Mouse (Mus musculus): ENCODE data around the gene Rpusd1. TPM values are rescaled to one million over a fixed set of nuclear protein-coding genes. Genes with fewer than 3 reads are reported as not detected.
A peak's percentile ranks its signal among the peaks of the same experiment; 100 is the strongest.

Rpusd1 gene
- total RNA-seq (2021) = 1 to 10 TPM; 5.4 to 6.6 TPM

DNA sequence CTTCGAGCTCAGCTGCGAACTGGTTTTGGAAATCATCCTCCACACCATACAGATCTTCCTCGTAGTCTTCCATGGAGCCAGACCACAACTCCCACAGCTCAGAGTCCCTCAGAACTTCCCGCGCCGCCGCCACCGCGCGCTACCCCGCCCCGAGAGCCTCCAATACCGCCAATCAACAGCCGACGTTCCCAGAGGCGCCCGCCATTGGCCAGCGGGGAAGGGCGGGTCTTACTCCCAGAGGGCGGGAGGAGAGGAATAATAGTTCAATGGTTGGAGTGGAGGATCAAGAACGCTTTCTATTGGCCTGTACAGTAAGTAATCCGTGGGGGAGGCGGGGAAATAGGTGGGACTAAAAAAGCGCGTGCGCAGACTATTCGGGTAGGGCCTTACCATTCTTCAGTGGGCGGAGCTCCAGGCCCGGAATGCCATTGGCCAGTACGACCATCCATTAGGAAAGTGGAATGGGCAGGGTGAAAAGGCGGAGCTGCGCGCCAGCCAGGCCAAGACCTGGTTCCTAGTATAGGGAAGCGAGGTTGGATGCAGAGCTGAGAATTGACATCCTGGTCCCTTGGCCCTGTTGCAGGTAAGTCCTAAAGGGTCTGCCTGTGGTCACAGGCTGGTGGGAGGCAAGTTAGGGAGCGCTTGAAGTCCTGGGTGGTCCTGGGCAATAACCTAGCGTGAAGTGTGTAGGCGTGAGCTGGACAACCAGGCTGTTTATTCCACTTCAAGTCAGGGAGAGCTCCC is at the start of gene Rpusd1, which contains the start of gene Chtf18:
Gene Rpusd1, plus strand, starts transcription at position 406 of the 744 bp plus-strand sequence.
Gene Chtf18, minus strand, starts transcription at position 155 of the 744 bp plus-strand sequence.
- peak; percentile 99 for DNase-seq

GRCm38 (mm10) chr17:25677969-25678368 is 49.5 kb upstream of the Rpusd1 start:
- no peak for DNase-seq

DNA sequence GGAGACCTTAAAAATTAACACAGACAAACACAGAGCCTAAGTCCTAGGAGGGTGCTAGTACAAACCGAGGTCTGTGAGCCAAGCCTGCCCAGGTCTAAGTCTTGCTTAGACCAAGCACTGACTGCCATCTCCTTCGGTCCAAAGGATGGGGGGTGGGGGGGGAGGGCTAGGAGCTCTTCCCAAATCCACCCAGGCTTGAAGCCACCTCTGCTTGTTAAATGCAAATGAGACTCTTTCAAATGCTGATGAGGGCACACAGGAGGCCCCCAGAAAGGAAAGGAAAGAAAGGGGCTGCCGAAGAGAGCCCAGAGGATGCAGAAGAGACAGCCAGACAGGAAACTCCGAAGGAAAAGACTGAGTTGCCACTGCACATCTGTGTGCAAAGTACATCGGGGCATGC is 47.7 kb upstream of the Rpusd1 start:
- no peak for DNase-seq

- DNase-seq = no peak
These were observed 45.8 kb upstream of the Rpusd1 start for GRCm38 (mm10) chr17:25681636-25682035.

DNA sequence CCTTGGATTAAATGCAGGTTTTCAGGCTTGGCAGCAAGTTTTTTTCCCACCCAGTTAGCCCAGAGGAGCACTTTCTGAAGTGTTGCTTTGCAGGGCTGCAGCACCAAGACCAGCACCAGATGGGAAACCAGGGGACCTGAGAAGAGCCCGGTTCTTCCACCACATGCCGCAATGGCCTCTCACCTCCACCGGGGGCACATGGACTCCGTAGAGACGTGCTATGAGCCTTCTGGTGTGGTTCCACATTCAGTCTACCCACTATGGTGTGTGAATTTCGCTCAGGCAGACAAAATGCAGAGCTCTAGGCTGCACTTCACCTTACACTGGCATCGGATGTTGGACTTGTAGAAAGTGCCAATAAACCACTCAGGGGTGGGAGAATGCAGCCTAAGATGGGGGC is 41.1 kb upstream of the Rpusd1 start:
- no peak for DNase-seq

GRCm38 (mm10) chr17:25688922-25689321 is 38.5 kb upstream of the Rpusd1 start:
- DNase-seq = no peak

- no peak for DNase-seq
These were observed 31.2 kb upstream of the Rpusd1 start for GRCm38 (mm10) chr17:25696263-25696662.

DNA sequence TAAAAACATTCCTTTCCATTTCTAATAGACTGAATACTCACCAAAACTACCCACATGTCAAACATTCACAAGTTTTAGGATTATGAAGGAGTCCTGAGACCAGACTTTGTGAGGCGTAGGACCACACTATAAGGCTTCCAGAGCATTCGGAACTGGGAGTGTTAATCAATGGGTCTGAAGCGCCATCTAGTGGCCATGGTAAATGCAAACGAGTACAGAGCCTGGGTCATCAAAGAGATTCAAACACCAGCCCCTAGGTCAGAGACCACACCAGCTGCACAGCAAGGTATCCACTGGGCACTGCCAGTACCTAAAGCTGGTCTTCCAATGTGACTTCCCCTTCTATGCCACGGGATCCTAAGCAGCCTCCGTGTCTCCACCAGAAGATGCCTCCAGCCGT is 29.0 kb upstream of the Rpusd1 start:
- DNase-seq = peak; percentile 82

- DNase-seq = no peak
These were observed 26.5 kb upstream of the Rpusd1 start for GRCm38 (mm10) chr17:25700863-25701496.

GRCm38 (mm10) chr17:25709994-25710393 is 17.5 kb upstream of the Rpusd1 start:
- DNase-seq = no peak

DNA sequence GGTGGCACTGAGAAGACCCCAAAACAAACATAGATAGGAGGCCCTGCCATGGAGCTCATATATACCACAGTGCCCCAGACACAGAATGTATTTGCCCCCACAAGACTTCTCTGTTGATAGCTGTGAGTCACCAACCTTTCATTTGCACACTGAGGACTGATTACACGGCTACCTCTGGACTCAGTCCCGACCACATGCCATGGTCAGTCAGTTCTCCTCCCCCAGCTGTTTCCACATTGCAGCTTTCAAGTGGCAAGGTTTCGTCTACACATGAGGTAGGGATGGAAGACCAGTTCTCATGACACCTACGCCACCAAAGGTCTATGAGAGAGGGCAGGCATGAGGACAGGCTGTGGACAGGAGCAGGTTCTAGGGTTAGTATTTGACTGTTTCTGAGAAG is 16.3 kb upstream of the Rpusd1 start:
- no peak for DNase-seq

- no peak for DNase-seq
These were observed 11.8 kb upstream of the Rpusd1 start for GRCm38 (mm10) chr17:25715627-25716026.

DNA sequence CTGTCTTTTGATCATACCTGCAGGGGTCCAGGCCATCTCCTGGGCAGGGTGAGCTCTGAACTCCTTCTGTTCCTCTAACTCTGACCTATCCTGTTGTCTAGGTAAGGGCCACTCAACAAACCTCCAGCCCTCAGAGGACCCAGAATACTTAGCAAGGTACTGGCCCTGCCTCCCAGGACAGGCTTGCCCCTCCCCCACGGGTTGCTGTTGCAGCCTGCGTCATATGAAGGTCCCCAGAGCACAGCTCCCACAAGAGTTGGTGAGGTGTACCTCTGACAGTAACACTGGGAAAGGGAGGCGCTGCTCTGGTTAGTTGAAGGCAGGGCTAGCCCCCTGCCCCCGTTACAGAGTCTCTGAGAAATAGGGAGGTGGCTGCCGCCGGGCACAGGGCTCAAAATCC is 11.3 kb upstream of the Rpusd1 start:
- DNase-seq = no peak

DNA sequence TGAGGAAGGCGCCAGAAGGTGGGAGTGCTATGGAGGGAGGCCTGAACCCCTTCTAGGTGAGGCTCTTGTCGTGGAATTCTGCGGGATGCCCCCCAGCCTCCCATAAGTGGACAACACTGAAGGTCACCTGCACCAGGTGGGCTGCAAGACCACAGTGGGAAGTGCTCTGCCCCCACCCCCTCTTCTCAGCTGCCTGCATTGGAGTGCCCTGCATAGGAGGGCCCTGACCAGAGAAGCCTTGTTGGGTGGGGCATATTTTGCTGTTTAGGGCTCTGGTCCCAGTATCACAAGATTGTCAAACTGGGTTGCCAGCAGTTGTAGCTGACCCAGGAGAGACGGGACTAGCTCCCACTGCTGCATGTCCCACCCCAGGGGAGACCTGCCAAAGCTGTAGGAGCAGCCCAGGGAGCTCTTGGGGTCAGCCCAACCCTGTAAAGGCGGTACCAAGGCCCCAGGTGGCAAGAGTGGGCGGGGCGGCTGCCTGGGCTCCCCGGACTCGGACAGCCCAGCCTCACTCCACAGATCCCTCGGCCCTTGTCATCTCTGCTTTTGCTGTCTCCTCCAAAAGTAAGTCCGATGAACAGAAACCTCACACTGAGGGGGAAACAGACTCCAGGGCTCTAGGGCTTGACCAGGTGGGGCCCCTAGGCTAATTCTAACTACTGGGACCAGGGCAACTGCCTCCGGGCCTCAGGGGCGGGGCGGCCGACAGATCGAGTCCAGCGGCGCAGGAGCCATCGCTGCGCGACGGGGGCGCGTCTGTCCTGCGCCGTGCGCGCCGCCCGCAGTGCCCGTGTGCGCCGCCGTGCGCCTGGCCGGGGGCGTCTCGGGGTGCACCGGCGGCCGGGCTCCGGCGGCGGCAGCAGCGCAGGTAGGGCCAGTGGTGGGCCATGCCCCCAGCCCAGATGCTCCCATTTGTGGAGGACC is 10.5 kb upstream of the Rpusd1 start, which contains the start of gene Gng13:
Gene Gng13, plus strand, starts transcription at position 461 of the 927 bp plus-strand sequence.
- no peak for DNase-seq

GRCm38 (mm10) chr17:25717691-25718090 is 9.8 kb upstream of the Rpusd1 start:
- DNase-seq = no peak

DNA sequence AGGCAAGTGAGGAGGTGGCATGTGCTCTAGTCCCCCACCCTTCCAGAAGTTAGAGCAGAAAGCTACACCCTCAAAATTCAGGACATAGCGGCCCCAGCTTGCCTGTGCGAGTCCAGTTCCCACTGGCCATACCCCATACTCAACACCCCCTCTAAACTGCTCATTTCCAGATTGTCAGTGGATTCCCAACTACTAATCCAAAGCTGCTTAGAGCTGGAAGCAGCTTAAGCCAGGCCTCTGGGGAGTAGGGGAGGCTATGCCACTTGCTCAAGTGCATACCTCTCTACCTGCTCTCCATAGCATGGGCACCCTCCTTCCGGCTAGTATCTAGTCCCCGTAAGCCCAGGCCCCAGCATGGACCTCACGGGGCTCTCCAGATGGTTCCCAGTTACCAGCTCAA is 6.0 kb upstream of the Rpusd1 start:
- DNase-seq = no peak

DNA sequence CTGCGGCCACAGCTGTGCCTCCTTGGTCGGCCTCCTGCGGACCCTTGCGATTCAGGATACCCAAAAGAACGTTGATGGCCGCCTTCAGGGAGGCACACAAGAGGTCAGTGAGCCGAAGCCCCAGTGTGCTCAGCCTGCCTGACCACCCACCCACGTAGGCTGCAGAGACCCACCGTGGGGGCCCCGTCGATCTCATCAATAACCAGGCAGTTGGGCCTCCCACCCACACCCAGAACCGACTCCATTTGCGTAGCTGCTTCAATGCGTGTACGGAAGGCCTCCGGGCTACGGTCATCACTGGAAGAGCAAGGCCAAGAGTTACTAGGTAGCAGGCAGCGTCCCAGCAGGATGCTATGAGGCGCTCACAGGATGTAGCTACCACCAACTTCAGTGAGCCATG is 4.0 kb upstream of the Rpusd1 start:
- no peak for DNase-seq

GRCm38 (mm10) chr17:25723919-25724318 is 3.6 kb upstream of the Rpusd1 start:
- no peak for DNase-seq

GRCm38 (mm10) chr17:25725264-25725663 is 2.2 kb upstream of the Rpusd1 start:
- no peak for DNase-seq

GRCm38 (mm10) chr17:25728009-25728270 is 470 bp downstream of the Rpusd1 start:
- peak; percentile 42 for DNase-seq

DNA sequence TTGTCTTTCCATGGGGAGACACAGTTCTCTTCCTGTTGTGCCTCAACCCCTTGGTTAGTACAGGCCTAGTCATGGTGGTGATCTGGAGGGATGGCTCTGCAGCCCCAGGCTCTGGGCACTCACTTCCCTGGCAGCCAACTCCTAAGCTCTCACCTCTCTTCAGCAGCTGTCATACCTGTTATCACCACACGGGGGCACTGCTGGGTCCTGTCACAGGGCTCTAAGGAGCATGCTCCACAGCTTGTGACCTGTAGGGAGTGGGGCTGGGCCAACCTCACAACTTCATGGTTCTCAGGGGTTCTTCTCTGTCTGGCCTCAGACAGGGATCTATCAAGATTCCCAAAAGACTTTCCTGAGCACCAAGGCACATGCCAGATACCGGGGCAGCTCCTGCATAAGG is 4.6 kb downstream of the Rpusd1 start:
- peak; percentile 91 for DNase-seq

DNA sequence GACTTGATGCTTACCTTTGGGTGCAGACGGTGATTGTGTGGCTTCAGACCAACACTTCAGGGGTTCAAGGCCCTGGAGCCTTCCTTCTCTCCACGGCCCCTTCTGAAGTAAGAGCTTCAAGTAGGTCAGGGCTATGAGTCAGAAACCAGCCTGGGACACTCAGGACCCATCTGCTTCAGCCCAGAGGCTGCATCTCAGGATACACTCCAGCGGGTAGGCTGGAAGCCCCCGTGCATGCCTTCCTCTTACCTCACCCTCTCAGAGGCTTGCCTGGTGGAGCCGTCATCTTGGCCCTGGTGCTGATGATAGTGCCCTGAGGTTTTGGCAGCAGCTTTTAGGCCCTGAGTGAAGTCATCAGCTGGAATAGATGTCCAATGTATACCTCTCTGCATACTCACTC is 7.8 kb downstream of the Rpusd1 start:
- DNase-seq = no peak

DNA sequence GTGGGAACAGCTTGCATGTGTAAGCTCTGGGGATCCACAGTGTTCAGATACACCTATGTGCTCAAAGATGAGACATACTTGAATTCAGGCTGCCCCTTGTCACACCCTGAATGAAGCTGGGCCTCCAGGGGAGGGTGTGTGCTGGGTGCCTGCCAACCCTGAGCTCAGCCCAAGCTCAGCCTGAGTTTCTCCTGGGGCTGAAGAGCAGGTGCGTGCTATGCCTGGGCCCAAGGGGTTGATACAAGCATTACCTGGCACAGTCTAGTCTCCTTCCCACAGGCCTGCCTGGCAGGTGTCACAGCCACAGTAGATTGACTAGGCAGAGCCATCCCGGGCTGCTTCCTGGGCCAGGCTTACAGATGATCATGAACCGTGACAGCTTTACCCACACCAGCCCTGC is 8.3 kb downstream of the Rpusd1 start, which contains the start of gene Mslnl:
Gene Mslnl, plus strand, starts transcription at position 298 of the 400 bp plus-strand sequence.
- DNase-seq = no peak

Data from heart, postnatal 4 days (tissue).